Mouse (Mus musculus) forebrain, embryonic 11.5 days (tissue): ENCODE data around the gene 2310061I04Rik. TPM values are rescaled to one million over a fixed set of nuclear protein-coding genes. Genes with fewer than 3 reads are reported as not detected.

Experiments used
- microRNA counts: library from miRNA; unstranded; fragments of <30 nt; microRNA quantifications from one replicate; lab custom pipeline; 2015
- microRNA-seq: library from miRNA; unstranded; fragments of <30 nt; microRNA quantifications from one replicate; pipeline ENCODE4, GENCODE M21; 2016; ENCODE audit not compliant: insufficient number of aligned reads
- polyA plus RNA-seq: library from polyadenylated mRNA; unstranded; fragments of >200 nt; fragmentation: Nextera tagmentation; extraction: Ambion mirVana; gene quantifications from 2 replicates; pipeline ENCODE4 v1.2.1, GENCODE M21; 2014

Gene 2310061I04Rik
- polyA plus RNA-seq, 1 experiment from 2014 or later: 26.9 TPM

MicroRNAs within 50 kb of the gene (microRNA counts, 519-probe panel; counts per million panel counts)
- microRNA mmu-miR-1894-3p (lab: Ali Mortazavi, UCI) (31.2 counts per million), microRNA mmu-miR-1894-5p (lab: Ali Mortazavi, UCI) (31.2 counts per million)

Small RNA genes within 50 kb of the gene (microRNA-seq; reads per million reads assigned to microRNA genes)
- gene Gm28033 (not detected), gene Mir1894 (not detected)

Other genes with a start within 250 kb of the 2310061I04Rik start
- 16.2 and 19.5 TPM in 2 replicates for gene Vars2, start 229.8 kb downstream of the 2310061I04Rik start, polyA plus RNA-seq
- 41.2 and 47.4 TPM in 2 replicates for gene Gtf2h4, start 223.7 kb downstream of the 2310061I04Rik start, polyA plus RNA-seq
- 130 and 144 TPM in 2 replicates for gene Ddr1, start 192.8 kb downstream of the 2310061I04Rik start, polyA plus RNA-seq
- gene Ier3, start 75.7 kb downstream of the 2310061I04Rik start, polyA plus RNA-seq: 2.4 and 3.5 TPM in 2 replicates
- gene Flot1, start 74.2 kb downstream of the 2310061I04Rik start, polyA plus RNA-seq: 48.5 and 49.5 TPM in 2 replicates
- 1,583 and 1,671 TPM in 2 replicates for gene Tubb5, start 59.1 kb downstream of the 2310061I04Rik start, polyA plus RNA-seq
- gene Mdc1, start 55.9 kb downstream of the 2310061I04Rik start, polyA plus RNA-seq: 27.2 and 29.2 TPM in 2 replicates
- 65.7 and 68.8 TPM in 2 replicates for gene Nrm, start 36.1 kb downstream of the 2310061I04Rik start, polyA plus RNA-seq
- gene Ppp1r18, start 31.8 kb downstream of the 2310061I04Rik start, polyA plus RNA-seq: 25.1 and 28.1 TPM in 2 replicates
- 50.3 and 52.9 TPM in 2 replicates for gene Dhx16, start 17.6 kb downstream of the 2310061I04Rik start, polyA plus RNA-seq
- gene Atat1, start 12.6 kb upstream of the 2310061I04Rik start, polyA plus RNA-seq: 213 and 224 TPM in 2 replicates
- 66.1 and 66.8 TPM in 2 replicates for gene Mrps18b, start 19.0 kb upstream of the 2310061I04Rik start, polyA plus RNA-seq
- 52.6 and 59.3 TPM in 2 replicates for gene Ppp1r10, start 19.0 kb upstream of the 2310061I04Rik start, polyA plus RNA-seq
- gene Abcf1, start 72.3 kb upstream of the 2310061I04Rik start, polyA plus RNA-seq: 108 and 122 TPM in 2 replicates
- 46.0 and 48.4 TPM in 2 replicates for gene Gnl1, start 82.4 kb upstream of the 2310061I04Rik start, polyA plus RNA-seq
- gene Prr3, start 82.8 kb upstream of the 2310061I04Rik start, polyA plus RNA-seq: 50.8 and 54.4 TPM in 2 replicates
- gene H2-T24, start 123.1 kb upstream of the 2310061I04Rik start, polyA plus RNA-seq: 3.5 and 4.3 TPM in 2 replicates
- gene H2-T23, start 135.4 kb upstream of the 2310061I04Rik start, polyA plus RNA-seq: 3.1 and 3.4 TPM in 2 replicates
- gene H2-T22, start 145.3 kb upstream of the 2310061I04Rik start, polyA plus RNA-seq: 7.6 and 8.3 TPM in 2 replicates
- not detected in 2 replicates for gene Gm6034, start 145.5 kb upstream of the 2310061I04Rik start, polyA plus RNA-seq
- gene Gm11127, start 160.9 kb upstream of the 2310061I04Rik start, polyA plus RNA-seq: not detected in 2 replicates
- gene Gm19684, start 224.2 kb upstream of the 2310061I04Rik start, polyA plus RNA-seq: not detected in 2 replicates
- gene Gm7030, start 232.0 kb upstream of the 2310061I04Rik start, polyA plus RNA-seq: not detected in 2 replicates